Mouse (Mus musculus): ENCODE data around the gene Plpp2. TPM values are rescaled to one million over a fixed set of nuclear protein-coding genes. Genes with fewer than 3 reads are reported as not detected.

Plpp2 gene
- polyA plus RNA-seq, 1 experiment from 2014 or later = 106 TPM

- WGBS = 89% methylated on average over 5 of the region's 5 CpGs
- Histone ChIP-seq H3K4me1 (replicated peaks) (no peaks in the 10 kb centered on the region), H3K36me3 (no peaks in the 10 kb centered on the region), H3K27me3 (replicated peaks) (no peaks in the 10 kb centered on the region), H3K9ac (no peak overlapping the region), H3K27ac (no peak overlapping the region), H3K4me2 (replicated peaks) (no peak overlapping the region), H3K4me3 (replicated peaks) (no peak overlapping the region), H3K9me3 (no peaks in the 10 kb centered on the region)
- no peak for ATAC-seq
These were observed 36.3 kb upstream of the Plpp2 start for GRCm38 (mm10) chr10:79569921-79570320.

GRCm38 (mm10) chr10:79559716-79560115 is 26.1 kb upstream of the Plpp2 start:
- Histone ChIP-seq H3K9me3 (no peaks in the 10 kb centered on the region), H3K27me3 (replicated peaks) (no peaks in the 10 kb centered on the region), H3K4me3 (replicated peaks) (no peak overlapping the region), H3K36me3 (no peaks in the 10 kb centered on the region), H3K9ac (no peak overlapping the region), H3K4me2 (replicated peaks) (no peak overlapping the region), H3K27ac (no peak overlapping the region), H3K4me1 (replicated peaks) (peaks cover 5% of the 10 kb centered on the region)
- 86% methylated on average over 2 of the region's 2 CpGs for WGBS
- no peak for ATAC-seq

GRCm38 (mm10) chr10:79557496-79557895 is 23.9 kb upstream of the Plpp2 start:
- H3K27ac ChIP-seq = no peak overlapping the region
- H3K4me3 ChIP-seq (replicated peaks) = no peak overlapping the region
- H3K4me1 ChIP-seq (replicated peaks) = peaks cover 23% of the 10 kb centered on the region
- no peak overlapping the region for H3K4me2 ChIP-seq (replicated peaks)
- 92% methylated on average over 5 of the region's 5 CpGs for WGBS
- no peak for ATAC-seq
- H3K27me3 ChIP-seq (replicated peaks) = no peaks in the 10 kb centered on the region
- no peaks in the 10 kb centered on the region for H3K36me3 ChIP-seq
- H3K9me3 ChIP-seq = no peaks in the 10 kb centered on the region
- H3K9ac ChIP-seq = no peak overlapping the region

- Histone ChIP-seq H3K36me3 (no peaks in the 10 kb centered on the region), H3K27ac (no peak overlapping the region), H3K4me3 (replicated peaks) (no peak overlapping the region), H3K4me1 (replicated peaks) (peaks cover 27% of the 10 kb centered on the region), H3K9ac (no peak overlapping the region), H3K9me3 (no peaks in the 10 kb centered on the region), H3K27me3 (replicated peaks) (no peaks in the 10 kb centered on the region), H3K4me2 (replicated peaks) (no peak overlapping the region)
- ATAC-seq = no peak
- 92% methylated on average over 5 of the region's 5 CpGs for WGBS
These were observed 23.4 kb upstream of the Plpp2 start for GRCm38 (mm10) chr10:79556951-79557350.

GRCm38 (mm10) chr10:79555238-79555724 is 21.7 kb upstream of the Plpp2 start:
- WGBS = 25% methylated on average over 7 of the region's 7 CpGs
- Histone ChIP-seq H3K4me2 (replicated peaks) (peak overlapping the region; percentile 78), H3K4me1 (replicated peaks) (peaks cover 27% of the 10 kb centered on the region), H3K9ac (peak overlapping the region; percentile 93), H3K9me3 (no peaks in the 10 kb centered on the region), H3K36me3 (no peaks in the 10 kb centered on the region), H3K4me3 (replicated peaks) (peak overlapping the region; percentile 94), H3K27ac (no peak overlapping the region), H3K27me3 (replicated peaks) (no peaks in the 10 kb centered on the region)
- peak; percentile 18 for ATAC-seq

- Histone ChIP-seq H3K4me2 (replicated peaks) (peak within 1 kb of the TSS; percentile 78), H3K36me3 (peaks cover 5% of the 10 kb centered on the region), H3K4me3 (replicated peaks) (peak within 1 kb of the TSS; percentile 94), H3K9ac (peak within 1 kb of the TSS; percentile 93), H3K9me3 (no peaks in the 10 kb centered on the region), H3K27me3 (replicated peaks) (no peaks in the 10 kb centered on the region), H3K27ac (peak within 1 kb of the TSS; percentile 40; the same call in 1 of the 2 replicates), H3K4me1 (replicated peaks) (peaks cover 27% of the 10 kb centered on the region)
- ATAC-seq = peak; percentile 88
- under 1% methylated on average over 89 of the region's 108 CpGs for WGBS
These were observed 21.0 kb upstream of the Plpp2 start, which contains the start of gene Mier2 for GRCm38 (mm10) chr10:79554330-79555237. Mier2 (minus strand) TSS chr10:79555199.

GRCm38 (mm10) chr10:79553691-79554090 is 20.1 kb upstream of the Plpp2 start:
- H3K4me1 ChIP-seq (replicated peaks) = peaks cover 27% of the 10 kb centered on the region
- 24% methylated on average over 10 of the region's 10 CpGs for WGBS
- H3K4me2 ChIP-seq (replicated peaks) = peak overlapping the region; percentile 78
- H3K27ac ChIP-seq = no peak overlapping the region
- H3K36me3 ChIP-seq = peaks cover 13% of the 10 kb centered on the region
- H3K4me3 ChIP-seq (replicated peaks) = peak overlapping the region; percentile 94
- 0 out of 2 replicates have a peak, but pooled peaks have one; percentile 26 for ATAC-seq
- H3K9me3 ChIP-seq = no peaks in the 10 kb centered on the region
- peak overlapping the region; percentile 93 for H3K9ac ChIP-seq
- no peaks in the 10 kb centered on the region for H3K27me3 ChIP-seq (replicated peaks)

GRCm38 (mm10) chr10:79553176-79553575 is 19.6 kb upstream of the Plpp2 start:
- Histone ChIP-seq H3K4me2 (replicated peaks) (peak overlapping the region; percentile 78), H3K4me3 (replicated peaks) (peak overlapping the region; percentile 94), H3K4me1 (replicated peaks) (peaks cover 27% of the 10 kb centered on the region), H3K27me3 (replicated peaks) (no peaks in the 10 kb centered on the region), H3K9me3 (no peaks in the 10 kb centered on the region), H3K27ac (no peak overlapping the region), H3K36me3 (peaks cover 17% of the 10 kb centered on the region), H3K9ac (no peak overlapping the region)
- WGBS = 89% methylated on average over 6 of the region's 6 CpGs
- ATAC-seq = no peak

GRCm38 (mm10) chr10:79552531-79552930 is 18.9 kb upstream of the Plpp2 start:
- H3K36me3 ChIP-seq = peaks cover 22% of the 10 kb centered on the region
- WGBS = 81% methylated on average over 8 of the region's 8 CpGs
- H3K9ac ChIP-seq = no peak overlapping the region
- H3K4me2 ChIP-seq (replicated peaks) = no peak overlapping the region
- ATAC-seq = no peak
- no peaks in the 10 kb centered on the region for H3K9me3 ChIP-seq
- no peaks in the 10 kb centered on the region for H3K27me3 ChIP-seq (replicated peaks)
- H3K4me3 ChIP-seq (replicated peaks) = no peak overlapping the region
- H3K27ac ChIP-seq = no peak overlapping the region
- H3K4me1 ChIP-seq (replicated peaks) = peaks cover 27% of the 10 kb centered on the region

GRCm38 (mm10) chr10:79550366-79550765 is 16.8 kb upstream of the Plpp2 start:
- Histone ChIP-seq H3K36me3 (peaks cover 41% of the 10 kb centered on the region), H3K4me2 (replicated peaks) (no peak overlapping the region), H3K9ac (no peak overlapping the region), H3K4me3 (replicated peaks) (no peak overlapping the region), H3K27me3 (replicated peaks) (no peaks in the 10 kb centered on the region), H3K9me3 (no peaks in the 10 kb centered on the region), H3K27ac (no peak overlapping the region), H3K4me1 (replicated peaks) (peaks cover 26% of the 10 kb centered on the region)
- no peak for ATAC-seq
- WGBS = 79% methylated on average over 9 of the region's 9 CpGs

GRCm38 (mm10) chr10:79548971-79549723 is 15.6 kb upstream of the Plpp2 start:
- H3K4me1 ChIP-seq (replicated peaks) = peaks cover 20% of the 10 kb centered on the region
- no peak overlapping the region for H3K4me2 ChIP-seq (replicated peaks)
- no peaks in the 10 kb centered on the region for H3K9me3 ChIP-seq
- WGBS = 91% methylated on average over 18 of the region's 18 CpGs
- H3K4me3 ChIP-seq (replicated peaks) = no peak overlapping the region
- H3K36me3 ChIP-seq = peaks cover 54% of the 10 kb centered on the region
- ATAC-seq = no peak
- H3K9ac ChIP-seq = no peak overlapping the region
- H3K27me3 ChIP-seq (replicated peaks) = no peaks in the 10 kb centered on the region
- H3K27ac ChIP-seq = no peak overlapping the region

- Histone ChIP-seq H3K4me2 (replicated peaks) (no peak overlapping the region), H3K4me1 (replicated peaks) (peaks cover 17% of the 10 kb centered on the region), H3K4me3 (replicated peaks) (no peak overlapping the region), H3K9ac (no peak overlapping the region), H3K9me3 (no peaks in the 10 kb centered on the region), H3K36me3 (peaks cover 58% of the 10 kb centered on the region), H3K27ac (no peak overlapping the region), H3K27me3 (replicated peaks) (no peaks in the 10 kb centered on the region)
- no peak for ATAC-seq
- WGBS = 90% methylated on average over 5 of the region's 5 CpGs
These were observed 14.9 kb upstream of the Plpp2 start for GRCm38 (mm10) chr10:79548546-79548945.
